Mouse (Mus musculus) cerebellum, adult 9-11 months (tissue): ENCODE measurements around the gene Tcf20.

ENCODE experiments used
- DNase-seq: peaks from one replicate; pipeline ENCODE4 v3.0.0; 2022

The Tcf20 gene

DNA sequence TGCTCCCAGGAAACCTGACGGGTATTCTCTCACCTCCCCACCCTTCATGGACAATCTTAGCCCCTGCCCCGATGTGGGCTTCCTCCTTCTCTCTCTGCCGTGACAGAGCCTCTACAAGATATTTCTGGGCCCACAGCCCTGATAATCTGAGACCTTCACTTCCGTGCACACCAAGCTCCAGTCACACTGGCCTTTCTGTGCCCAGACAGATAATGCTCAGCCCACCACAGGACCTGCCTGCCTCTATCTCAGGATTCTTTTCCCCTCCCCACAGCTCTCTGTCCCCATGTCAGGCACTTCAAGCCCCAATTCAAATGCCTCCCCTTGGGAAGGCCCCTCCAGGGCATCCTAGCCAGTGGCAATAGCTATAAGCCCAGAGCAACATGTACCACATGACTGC lies 31.0 kb downstream of the Tcf20 start:
- no peak for DNase-seq

DNA sequence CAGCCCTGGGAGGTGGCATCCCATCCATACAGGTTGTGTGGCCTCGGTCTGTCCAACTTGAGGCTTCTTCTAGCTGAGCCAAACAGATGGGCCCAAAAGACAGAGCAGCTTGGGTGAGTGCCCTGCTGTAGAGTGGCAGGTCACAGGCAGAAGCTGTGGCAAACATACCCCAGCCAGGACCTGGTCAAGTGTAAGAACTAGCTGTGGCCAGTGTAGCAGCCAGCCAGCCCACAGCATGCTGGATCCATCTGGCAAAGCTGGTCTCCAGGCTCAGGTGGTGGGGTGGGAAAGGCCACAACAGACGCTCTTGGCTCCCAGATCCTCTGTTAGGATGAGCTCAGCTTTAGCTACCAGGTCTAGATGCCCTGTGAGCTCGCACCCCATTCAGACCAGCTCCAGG lies 31.4 kb downstream of the Tcf20 start:
- no peak for DNase-seq

DNA sequence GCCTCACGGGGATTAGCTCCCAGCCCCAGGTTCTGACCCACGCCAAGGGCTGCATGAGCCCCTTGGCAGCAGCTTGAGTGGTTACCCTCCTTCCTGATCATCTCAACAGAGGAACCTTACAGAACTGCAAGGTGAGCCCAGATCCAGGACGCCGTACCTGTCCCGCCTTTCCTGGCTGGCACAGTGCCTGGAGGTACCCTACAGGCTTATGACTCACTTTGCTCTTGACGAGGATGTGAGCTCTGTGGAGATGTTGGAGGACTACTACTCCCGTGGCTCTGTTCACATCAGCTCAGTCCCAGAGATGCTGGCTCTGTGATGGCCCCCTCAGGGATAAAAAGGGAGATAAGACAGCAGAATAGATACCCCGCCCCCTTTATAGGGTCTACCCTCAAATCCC lies 32.4 kb downstream of the Tcf20 start:
- DNase-seq = no peak

DNA sequence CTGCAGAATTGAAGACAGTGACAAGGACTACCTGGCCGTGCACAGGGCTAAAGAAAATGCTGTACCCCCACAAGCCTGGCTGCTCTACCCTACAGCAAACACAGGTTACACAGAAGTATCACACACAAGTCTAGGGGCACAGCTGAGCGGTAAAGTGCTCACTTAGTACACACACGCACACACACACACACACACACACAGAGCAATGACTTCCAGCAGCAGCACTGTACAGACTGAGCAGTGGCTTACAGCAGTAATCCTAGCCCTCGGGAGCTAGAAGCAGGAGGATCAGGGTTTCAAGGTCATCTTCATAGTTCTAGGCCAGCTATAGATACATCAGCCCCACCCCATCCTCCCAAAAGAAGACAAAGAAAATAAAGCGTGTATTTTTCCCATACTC lies 33.6 kb downstream of the Tcf20 start:
- no peak for DNase-seq

DNA sequence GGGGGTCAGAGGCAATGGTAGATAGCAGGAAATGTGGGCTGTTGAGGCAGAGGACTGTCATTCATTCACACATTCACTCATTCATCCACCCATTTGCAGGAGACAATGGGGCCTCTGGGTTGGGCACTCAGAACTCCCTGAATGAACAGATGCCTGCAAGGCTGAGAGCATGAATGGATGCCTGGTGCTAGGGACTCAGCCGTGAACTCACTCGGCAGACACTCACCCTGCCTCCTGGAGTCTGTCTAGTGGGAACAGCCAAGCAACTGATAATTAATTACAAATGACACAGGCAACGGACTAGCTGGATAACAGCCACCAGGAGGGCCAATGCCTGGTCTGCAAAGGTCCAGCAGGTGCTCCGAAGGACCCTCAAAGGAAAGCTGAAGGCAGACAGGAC lies 34.6 kb downstream of the Tcf20 start:
- DNase-seq = no peak

DNA sequence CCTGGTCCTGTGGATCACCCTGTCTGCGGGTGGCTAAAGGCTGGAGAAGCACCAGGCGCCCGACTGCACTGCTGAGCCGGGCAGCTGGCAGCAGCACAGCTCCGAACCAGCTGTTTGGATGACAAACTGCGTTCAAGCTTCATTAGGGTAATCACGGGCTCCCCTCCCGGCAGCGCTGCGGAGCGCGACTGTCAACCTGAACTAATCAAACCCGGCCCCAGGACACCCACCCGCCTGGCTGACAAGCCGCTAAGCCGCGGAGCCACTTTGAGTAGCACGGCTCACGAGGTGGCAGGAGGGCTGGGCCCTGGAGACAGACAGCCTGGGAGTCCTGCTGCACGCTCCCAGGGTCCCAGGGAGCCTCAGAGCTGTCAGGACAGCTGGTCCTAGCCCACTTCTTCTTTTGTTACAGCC lies 35.4 kb downstream of the Tcf20 start:
- no peak for DNase-seq

DNA sequence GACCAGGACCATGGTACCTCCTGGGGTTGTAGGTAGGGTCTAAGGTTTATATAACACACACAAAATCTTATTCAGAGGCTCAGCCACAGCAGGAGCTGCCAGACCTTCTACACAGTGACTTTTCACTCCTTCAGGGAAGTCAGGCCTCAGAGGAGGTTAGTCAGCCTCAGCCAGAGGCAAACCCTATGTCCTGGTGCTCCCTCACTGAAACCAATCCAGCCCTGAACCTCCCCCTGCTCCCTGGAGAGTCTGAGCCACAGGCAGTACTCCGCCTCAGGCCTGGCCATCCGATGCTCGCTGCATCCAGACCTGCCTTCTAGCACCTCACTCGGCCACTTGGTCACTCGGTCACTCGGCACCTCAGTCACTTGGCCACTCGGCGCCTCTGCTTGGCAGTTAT lies 37.4 kb downstream of the Tcf20 start:
- DNase-seq = no peak

DNA sequence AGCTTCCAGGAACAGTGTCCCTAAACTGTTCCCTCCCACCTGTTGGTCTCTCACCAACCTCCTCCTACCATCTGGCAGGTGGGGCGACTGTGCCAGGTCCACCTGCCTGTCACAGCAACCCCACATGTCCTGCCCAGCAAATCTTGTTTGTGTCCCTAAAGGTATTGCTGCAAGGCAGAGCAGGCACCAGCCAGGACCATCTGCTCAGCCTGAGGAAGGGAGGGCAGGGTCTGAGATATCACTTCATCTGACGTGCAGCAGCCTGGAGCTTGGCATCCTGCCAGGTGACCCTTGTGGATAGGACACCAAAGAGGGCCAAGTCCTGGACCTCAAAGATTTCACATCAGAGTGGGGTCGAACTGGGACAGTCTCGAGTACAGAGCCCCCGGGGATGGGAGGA lies 40.2 kb downstream of the Tcf20 start:
- DNase-seq = peak; percentile 87

DNA sequence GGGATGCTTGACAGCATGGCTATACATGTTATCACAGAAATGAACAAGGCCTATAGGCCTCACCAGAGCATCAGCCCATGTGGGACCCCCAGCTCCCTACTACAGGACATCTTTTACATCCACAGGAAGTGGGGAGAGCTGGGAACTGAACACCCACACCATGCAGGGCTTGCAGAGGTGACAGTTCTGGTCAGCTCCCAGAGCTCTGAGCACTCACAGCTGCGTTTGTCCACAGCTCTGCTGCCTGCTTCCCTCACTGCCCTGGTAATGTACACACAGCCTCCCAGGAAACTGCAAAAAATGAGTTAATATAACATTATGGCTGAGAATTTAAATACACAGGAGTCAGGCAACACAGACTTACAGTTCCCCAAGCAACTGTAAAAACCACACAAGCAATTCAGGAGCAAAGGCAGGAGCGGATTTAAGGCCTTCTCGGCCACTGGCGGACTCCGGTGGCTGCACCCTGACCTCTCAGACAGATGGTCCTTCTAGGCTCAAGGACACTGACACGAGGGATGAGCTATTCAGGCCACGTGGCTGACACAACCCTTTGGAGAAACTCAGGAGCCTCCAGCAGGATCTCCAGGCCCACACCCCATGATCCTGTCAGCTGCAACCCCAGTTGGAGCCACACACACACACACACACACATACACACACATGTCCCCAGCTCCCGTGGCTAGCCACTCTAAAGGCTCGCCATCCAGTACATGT lies 43.0 kb downstream of the Tcf20 start:
- no peak for DNase-seq

DNA sequence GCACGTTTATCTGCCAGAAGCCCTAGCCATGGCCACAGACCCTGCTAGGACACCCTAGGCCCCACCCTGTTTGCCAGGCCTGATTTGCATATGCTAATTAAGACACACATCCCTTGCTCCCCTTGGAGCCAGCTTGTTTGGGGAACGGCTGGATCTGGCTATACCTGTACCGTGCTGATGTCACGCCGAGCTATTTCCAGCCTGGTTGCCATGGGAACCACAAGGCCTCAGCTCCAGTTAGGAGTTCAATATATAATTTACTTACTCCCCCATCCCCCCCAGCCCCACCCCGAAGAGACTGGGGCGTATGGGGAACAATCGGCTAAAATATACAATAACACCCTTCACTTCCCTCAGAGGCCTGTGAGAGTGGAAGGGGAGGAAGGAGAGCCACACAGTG lies 45.9 kb downstream of the Tcf20 start:
- DNase-seq = no peak

DNA sequence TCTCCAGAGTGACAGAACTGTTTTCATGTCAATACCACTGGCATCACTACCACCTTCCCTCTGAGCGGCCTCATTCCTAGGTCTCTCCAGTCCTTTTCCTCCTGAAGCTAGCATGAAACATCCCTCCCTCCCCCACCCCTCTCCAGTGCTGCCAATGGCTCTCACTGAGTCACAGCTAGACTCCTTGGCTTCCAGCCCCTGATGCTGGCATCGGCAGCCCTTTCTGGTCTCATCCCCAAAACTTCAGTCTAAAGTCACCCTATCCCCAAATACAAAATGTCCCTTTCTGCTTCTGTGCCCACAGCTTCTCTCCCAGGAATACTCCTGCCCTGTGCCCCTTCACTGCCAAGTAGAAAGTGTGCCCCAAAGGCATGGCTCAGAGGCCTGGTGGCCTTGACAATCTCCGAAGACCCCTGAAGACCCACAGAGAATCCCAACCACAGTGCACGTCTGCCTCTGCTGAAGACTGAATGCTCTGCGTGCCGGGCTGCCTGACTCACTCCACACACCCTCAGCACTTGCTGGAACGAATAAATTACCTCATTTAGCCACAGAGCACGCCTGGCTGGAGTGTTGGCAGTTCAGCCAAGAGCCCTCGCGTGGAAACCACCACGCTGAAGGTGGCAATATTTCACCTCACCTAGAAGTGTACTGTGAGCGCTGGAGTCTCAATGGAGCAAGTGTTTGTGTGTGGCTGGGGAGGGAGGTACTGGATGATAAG lies 47.0 kb downstream of the Tcf20 start:
- DNase-seq = no peak

DNA sequence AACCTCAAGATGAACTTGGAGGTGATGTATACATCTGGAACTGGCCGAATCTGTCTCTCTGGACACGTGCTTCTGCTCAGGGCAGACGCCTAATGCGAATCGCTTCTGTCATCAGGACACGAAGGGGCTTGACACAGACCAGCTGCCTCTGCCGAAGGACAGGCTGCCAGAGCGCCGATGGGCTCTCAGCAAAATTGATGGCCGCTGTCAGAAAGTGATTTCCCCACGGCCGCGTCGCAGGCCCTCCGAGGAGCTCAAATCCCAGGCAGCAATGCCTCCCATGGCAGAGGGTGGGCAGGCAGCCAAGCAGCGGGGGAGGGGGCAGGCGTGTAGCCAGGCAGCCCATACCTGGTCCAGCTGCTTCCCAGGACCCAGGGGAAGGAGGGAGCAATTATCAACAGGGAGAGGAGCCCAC lies 49.5 kb downstream of the Tcf20 start:
- no peak for DNase-seq

DNA sequence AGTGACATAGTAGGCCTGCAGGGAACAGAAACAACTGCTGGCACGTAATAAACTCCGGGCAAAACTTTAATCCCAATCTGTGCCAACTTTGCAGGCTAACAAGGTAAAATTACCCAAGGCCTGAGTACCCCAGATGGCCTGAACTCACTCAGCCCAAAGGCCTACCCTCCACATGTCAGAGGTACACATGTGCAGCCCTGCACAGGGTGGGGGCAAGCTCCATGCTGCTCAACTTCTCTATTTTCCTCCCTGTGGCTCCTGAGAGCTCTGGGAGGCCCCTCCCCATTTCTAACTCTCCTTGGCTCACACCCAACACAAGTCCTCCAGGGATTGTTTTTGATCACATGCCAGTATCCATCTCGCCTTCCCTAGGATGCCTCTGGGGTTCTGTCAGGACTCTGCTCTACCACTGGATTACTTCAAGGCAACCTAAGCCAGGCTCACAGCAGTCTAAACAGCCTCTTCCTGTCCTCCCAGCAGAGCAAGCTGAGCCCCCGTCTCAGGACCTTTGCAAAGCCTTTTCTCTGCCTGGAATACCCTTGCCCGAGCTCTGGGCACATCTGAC lies 50.2 kb downstream of the Tcf20 start:
- DNase-seq = no peak

DNA sequence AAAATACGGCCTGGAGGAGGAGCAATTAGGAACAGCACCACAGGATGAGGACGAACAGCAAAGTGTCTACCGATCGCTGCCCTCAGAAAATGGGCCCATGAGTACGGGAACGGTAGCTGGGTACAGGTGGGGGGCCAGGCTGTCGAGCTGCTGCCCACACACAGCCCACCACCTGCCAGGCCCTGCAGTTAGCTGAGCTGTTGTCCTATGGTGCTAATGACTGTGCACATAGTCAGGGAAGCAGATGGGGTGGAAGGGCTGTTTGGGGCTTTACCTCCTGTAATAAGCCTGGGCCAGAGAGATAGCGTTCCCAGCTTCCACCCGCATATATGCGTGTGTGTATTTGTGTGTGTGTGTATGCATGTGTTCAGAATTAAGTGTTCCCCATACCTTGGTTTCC lies 52.7 kb downstream of the Tcf20 start:
- no peak for DNase-seq

DNA sequence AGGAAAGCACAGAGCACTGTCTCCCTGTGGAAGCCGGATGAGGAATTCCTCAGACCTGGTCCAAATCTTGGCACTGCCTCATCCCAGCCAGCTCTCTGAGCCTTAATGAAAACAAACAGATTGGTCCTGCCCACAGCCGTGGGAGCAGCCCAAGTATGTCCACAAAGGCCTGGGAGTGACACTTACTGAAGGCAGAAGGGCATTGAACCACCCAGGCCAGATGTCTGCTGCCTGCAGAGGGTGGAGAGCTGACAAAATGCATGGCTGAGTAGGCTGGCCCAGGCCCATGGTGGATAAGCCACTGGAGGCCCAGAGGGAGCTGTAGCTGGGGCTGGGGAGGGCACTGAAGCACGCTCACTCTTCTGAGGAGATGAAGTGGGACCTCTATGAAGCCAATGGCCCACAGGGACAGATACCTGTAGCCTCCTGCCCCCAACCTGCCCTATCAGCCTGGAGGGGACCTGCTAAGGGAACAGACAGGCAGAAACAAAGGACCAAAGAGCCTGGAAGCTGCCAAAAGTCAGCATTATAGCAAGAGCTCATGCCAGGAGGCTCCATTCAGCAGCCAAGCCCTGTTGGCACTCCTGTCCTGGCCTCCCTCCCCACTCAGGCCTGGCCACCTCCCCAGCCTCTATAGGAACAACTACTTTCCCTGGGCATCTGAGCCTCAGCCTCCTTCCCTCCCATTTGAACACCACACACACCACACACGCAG lies 54.6 kb downstream of the Tcf20 start:
- peak; percentile 75 for DNase-seq

DNA sequence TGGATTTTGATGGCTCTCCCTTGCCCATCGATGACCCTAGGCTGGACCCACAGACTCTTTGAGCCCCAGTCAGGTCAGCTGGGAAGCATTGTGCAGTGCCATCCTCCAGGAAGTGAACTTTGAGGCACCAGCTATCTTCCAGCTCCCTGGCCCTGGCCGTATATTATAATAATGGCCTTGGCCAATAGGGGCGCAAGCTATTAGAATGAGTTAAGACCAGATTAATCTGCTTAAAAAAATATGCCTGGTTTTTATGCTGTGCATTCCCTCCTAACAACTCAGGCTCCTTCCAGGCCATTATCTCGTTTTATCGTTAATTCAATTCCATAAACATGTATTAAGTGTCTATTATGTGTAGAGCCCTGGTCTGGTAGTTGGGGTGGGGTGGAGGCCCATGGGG lies 56.2 kb downstream of the Tcf20 start:
- no peak for DNase-seq

DNA sequence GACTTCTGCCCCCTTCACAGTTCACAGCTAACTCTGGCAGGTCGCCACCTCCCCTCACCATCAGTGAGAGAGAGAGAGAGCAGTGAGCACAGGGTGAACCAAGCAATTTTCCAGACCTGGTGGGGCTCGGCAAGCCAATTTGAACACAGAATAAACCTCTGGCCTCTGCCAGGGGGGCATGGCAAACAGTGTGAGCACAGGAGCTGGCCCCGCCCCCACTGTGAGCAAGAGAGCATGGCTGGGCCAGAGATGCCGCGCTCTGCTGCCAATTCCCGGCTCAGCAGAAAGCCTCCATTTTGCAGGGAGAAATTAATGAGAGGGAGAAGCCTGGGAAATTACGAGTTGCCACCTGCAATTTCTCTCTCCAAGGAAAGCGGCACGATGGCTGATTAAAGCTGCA lies 58.1 kb downstream of the Tcf20 start:
- peak; percentile 47 for DNase-seq

DNA sequence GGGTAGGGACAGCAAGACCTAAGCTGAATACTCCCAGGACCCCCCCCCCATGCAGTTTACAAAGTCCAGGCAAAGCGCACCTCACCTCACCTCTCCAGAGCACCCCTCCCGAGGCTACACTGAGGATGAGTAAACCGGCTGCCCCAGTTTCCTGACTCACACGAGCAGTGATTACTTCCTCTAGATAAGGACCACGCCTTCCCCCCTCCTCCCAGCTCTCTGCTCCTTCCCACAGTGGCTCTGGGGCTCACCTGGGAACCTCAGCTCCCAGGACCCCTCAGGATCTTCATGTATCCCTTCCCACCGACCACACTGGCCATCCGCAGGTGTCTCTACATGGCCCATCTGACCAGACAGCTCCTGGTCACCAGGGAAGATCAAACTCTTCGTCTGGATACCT lies 58.8 kb downstream of the Tcf20 start:
- DNase-seq = no peak

DNA sequence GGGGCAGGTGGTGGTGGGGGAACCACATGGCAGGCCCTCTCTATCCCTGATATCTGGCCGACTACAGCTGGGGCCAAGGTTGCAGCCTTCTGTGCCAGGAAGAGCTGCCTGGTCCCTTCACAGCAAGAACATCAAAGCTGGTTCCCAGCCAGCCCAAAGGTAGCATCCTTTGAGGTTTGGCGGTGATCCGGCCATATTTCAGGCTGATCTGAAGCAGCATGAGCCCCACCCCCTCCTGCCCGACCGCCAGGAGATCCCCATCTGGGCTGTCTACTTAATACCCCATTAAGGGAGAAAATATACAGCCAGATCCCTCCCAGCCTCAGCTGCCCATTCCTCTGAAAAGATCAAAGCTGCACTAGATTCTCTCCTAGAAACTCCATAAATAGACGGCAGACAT lies 59.6 kb downstream of the Tcf20 start:
- DNase-seq = no peak

DNA sequence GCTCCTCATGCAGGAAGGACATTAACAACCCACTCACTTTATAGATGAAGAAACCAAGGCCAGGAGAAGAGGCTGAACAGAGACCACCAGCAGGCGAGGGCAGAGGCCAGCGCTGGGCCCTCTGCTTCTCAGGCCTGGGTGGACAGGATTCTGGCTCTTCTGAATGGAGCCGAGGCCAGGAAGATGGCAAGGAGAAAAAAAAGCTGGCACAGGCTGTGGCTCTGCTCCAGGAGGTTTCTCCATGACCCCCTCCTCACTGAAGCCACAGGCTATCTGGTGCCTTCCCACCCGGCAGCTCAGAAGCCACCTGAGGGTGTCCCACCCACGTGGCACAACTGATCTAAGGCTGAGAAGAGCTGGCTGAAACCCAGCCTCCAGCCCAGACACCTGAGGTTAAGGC lies 60.6 kb downstream of the Tcf20 start:
- no peak for DNase-seq

DNA sequence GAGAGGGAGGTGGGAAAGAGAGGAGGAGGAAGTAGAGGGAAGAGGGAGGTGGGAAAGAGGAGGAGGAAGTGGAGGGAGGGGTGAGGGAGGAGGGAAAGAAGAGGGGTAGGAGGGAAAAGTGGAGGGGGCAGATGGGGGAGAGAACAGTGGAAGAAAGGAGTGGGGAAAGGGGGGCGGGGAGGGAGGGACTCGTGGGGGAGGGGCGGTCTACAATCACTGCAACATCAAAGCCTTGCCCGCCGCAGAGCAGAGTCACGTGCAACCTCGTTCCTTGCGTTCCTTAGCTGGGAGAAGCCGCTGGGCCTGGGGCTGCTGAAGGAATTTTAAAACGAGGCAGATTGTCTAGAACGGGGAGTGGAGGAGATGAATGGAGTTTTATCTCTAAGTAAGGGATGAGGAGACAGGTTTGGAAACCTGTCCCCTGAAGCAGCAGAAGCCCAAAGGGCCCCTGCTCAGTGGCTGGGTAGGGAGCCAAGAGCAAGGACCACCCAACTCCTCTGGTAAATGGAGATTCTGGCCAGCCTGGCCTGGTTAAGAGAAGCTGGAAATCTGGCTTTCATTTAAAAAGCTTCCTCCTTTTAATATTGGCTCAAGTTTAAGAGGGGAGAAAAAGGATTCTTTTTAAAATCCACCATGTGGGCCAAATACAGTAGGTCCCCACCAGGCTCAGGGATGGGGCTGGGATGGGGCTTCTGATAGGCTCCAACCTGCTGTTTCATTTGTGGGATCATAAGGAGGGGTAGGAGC lies 62.8 kb downstream of the Tcf20 start:
- DNase-seq = no peak

DNA sequence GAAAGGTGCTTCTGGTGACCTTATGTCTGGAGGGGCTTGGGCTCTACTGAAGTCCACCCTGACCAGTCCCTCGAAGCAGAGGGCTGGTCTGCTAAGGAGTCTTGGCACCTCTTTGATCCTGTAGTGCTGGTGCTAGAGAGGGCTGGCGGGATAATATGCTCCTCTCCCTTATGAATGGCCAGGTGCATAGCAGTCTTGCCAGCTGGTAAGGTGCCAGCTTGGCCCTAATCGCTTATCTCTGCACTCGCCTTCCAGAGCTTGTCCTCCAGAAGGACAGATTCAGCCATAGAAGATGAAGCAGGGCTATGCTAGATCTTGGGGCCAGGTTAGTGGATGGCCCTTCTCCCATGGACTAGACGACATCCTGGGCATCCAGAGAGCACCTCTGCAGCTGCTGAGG lies 64.1 kb downstream of the Tcf20 start:
- peak; percentile 81 for DNase-seq

DNA sequence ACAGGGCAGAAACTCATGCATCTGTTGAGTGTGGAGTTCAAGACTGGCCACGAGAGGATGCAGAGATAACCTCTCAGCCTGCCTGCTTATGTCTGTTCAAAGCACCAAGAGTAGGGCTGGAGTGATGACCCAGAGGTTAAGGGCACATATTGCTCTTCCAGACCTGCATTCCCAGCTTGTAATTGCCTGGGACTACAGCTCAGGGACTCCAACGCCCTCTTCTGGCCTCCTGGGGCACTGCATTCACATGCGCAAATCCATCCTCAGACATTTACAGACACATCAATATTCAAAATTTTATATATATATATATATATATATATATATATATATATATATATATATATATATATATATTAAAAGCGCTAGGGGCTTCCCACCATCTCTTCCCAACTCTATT lies 64.9 kb downstream of the Tcf20 start:
- DNase-seq = no peak
